Mouse (Mus musculus) adrenal gland, postnatal 36 days (tissue): ENCODE data around the gene Cldn13. TPM values are rescaled to one million over a fixed set of nuclear protein-coding genes. Genes with fewer than 3 reads are reported as not detected.
"Not testable (repeated sequence)": the region's sequence is repeated elsewhere in the genome, so short reads cannot be mapped to it uniquely, and the experiment has no call there.

Experiments
- DNase-seq, 2 experiments: peaks; one replicate each; pipeline ENCODE4 v3.0.0; 2021; ENCODE audit warnings: mixed read lengths in 1 of 2
- long read RNA-seq, 2 experiments: library from polyadenylated mRNA; stranded (forward); transcript quantifications; one replicate each; pipeline ENCODE4 v2.0.0; 2021; ENCODE audit warnings: borderline sequencing depth in 2 of 2
- total RNA-seq, 2 experiments: library from RNA; stranded (reverse); gene quantifications; 2 replicates each; pipeline ENCODE4 v1.2.3; 2021

The Cldn13 gene
- total RNA-seq, result not detected
- long read RNA-seq, experiment 1, result 0 reads
- long read RNA-seq, experiment 2, result 0 reads

GRCm38 (mm10) chr5:134915311-134915710, at the start of gene Cldn13:
TSS of gene Cldn13 (minus strand) at chr5:134915526.
- DNase-seq, result no peak

GRCm38 (mm10) chr5:134964655-134965054, 49.3 kb upstream of the Cldn13 start:
- DNase-seq, result not testable (repeated sequence)

GRCm38 (mm10) chr5:134963546-134963945, 48.2 kb upstream of the Cldn13 start:
- no peak for DNase-seq

GRCm38 (mm10) chr5:134961519-134961918, 46.2 kb upstream of the Cldn13 start:
- DNase-seq, result peak in 1 of 2 experiments; percentile 30

- DNase-seq, result no peak
These were observed 45.1 kb upstream of the Cldn13 start for GRCm38 (mm10) chr5:134960430-134960829.

GRCm38 (mm10) chr5:134959114-134959513, 43.8 kb upstream of the Cldn13 start:
- DNase-seq, result peak; percentile 81 to 88

GRCm38 (mm10) chr5:134955491-134955890, 40.2 kb upstream of the Cldn13 start:
- no peak for DNase-seq

GRCm38 (mm10) chr5:134951053-134951884, 35.9 kb upstream of the Cldn13 start:
- DNase-seq, result peak in 1 of 2 experiments; percentile 13

- DNase-seq, result no peak
These were observed 32.7 kb upstream of the Cldn13 start for GRCm38 (mm10) chr5:134948085-134948439.

GRCm38 (mm10) chr5:134947420-134948084, 32.2 kb upstream of the Cldn13 start:
- no peak for DNase-seq

GRCm38 (mm10) chr5:134946857-134947255, 31.5 kb upstream of the Cldn13 start, which contains the start of gene Cldn4:
TSS of gene Cldn4 (minus strand) at chr5:134946934.
- no peak for DNase-seq

GRCm38 (mm10) chr5:134946063-134946856, 30.9 kb upstream of the Cldn13 start:
- DNase-seq, result no peak

- DNase-seq, result no peak
These were observed 30.1 kb upstream of the Cldn13 start for GRCm38 (mm10) chr5:134945266-134945959.

GRCm38 (mm10) chr5:134944179-134944578, 28.9 kb upstream of the Cldn13 start:
- no peak for DNase-seq

GRCm38 (mm10) chr5:134942740-134943139, 27.4 kb upstream of the Cldn13 start:
- peak; percentile 52 to 60 for DNase-seq

- no peak for DNase-seq
These were observed 26.3 kb upstream of the Cldn13 start for GRCm38 (mm10) chr5:134941472-134942209.

- DNase-seq, result not testable (repeated sequence)
These were observed 24.2 kb upstream of the Cldn13 start for GRCm38 (mm10) chr5:134939554-134939953.

GRCm38 (mm10) chr5:134939069-134939468, 23.7 kb upstream of the Cldn13 start:
- DNase-seq, result no peak

GRCm38 (mm10) chr5:134936626-134937185, 21.4 kb upstream of the Cldn13 start:
- no peak for DNase-seq

GRCm38 (mm10) chr5:134936051-134936450, 20.7 kb upstream of the Cldn13 start:
- DNase-seq, result no peak

- no peak for DNase-seq
These were observed 19.3 kb upstream of the Cldn13 start for GRCm38 (mm10) chr5:134934666-134935065.
